Mouse (Mus musculus): ENCODE results near the gene Nop2. TPM values are rescaled to one million over a fixed set of nuclear protein-coding genes. Genes with fewer than 3 reads are reported as not detected.

Gene Nop2
- polyA plus RNA-seq, 1 experiment from 2014 or later = 69.8 TPM

- H3K9me3 ChIP-seq (replicated peaks; ENCODE audit: control insufficient read depth, low read length) = no peaks in the 10 kb centered on the region
- H3K9ac ChIP-seq (replicated peaks; ENCODE audit: low read length) = no peak overlapping the region
- ATAC-seq (replicated peaks; ENCODE audit: insufficient number of reproducible peaks, low FRiP score, low TSS enrichment, low read depth) (no peak), DNase-seq (ENCODE audit: low spot score) (no peak)
- no peak overlapping the region for H3K4me2 ChIP-seq (ENCODE audit: low read depth, low read length)
- no peaks in the 10 kb centered on the region for H3K36me3 ChIP-seq (replicated peaks; ENCODE audit: control insufficient read depth, insufficient read depth, low read depth, low read length)
- WGBS = 80% methylated on average over 5 of the region's 5 CpGs
- no peak overlapping the region for H3K4me3 ChIP-seq (ENCODE audit: low read depth, low read length)
- no peaks in the 10 kb centered on the region for H3K27me3 ChIP-seq (ENCODE audit: control insufficient read depth, insufficient read depth, low read length)
- no peak overlapping the region for H3K27ac ChIP-seq (replicated peaks; ENCODE audit: low read depth, low read length)
- peaks cover 3% of the 10 kb centered on the region for H3K4me1 ChIP-seq (ENCODE audit: control insufficient read depth, insufficient read depth, low read length)
Measured at GRCm38 (mm10) chr6:125092372-125092771, 39.3 kb upstream of the Nop2 start.

GRCm38 (mm10) chr6:125094843-125095242 is 36.9 kb upstream of the Nop2 start:
- H3K27ac ChIP-seq (replicated peaks; ENCODE audit: low read depth, low read length) = no peak overlapping the region; the same call in 1 of the 2 replicates
- peaks cover 16% of the 10 kb centered on the region for H3K4me1 ChIP-seq (ENCODE audit: control insufficient read depth, insufficient read depth, low read length)
- H3K4me3 ChIP-seq (ENCODE audit: low read depth, low read length) = no peak overlapping the region
- no peak for DNase-seq (ENCODE audit: low spot score)
- H3K9me3 ChIP-seq (replicated peaks; ENCODE audit: control insufficient read depth, low read length) = no peaks in the 10 kb centered on the region
- peaks cover 2% of the 10 kb centered on the region for H3K36me3 ChIP-seq (replicated peaks; ENCODE audit: control insufficient read depth, insufficient read depth, low read depth, low read length)
- ATAC-seq (replicated peaks; ENCODE audit: insufficient number of reproducible peaks, low FRiP score, low TSS enrichment, low read depth) = no peak
- 75% methylated on average over 3 of the region's 3 CpGs for WGBS
- no peaks in the 10 kb centered on the region for H3K27me3 ChIP-seq (ENCODE audit: control insufficient read depth, insufficient read depth, low read length)
- H3K9ac ChIP-seq (replicated peaks; ENCODE audit: low read length) = no peak overlapping the region
- H3K4me2 ChIP-seq (ENCODE audit: low read depth, low read length) = no peak overlapping the region

DNA sequence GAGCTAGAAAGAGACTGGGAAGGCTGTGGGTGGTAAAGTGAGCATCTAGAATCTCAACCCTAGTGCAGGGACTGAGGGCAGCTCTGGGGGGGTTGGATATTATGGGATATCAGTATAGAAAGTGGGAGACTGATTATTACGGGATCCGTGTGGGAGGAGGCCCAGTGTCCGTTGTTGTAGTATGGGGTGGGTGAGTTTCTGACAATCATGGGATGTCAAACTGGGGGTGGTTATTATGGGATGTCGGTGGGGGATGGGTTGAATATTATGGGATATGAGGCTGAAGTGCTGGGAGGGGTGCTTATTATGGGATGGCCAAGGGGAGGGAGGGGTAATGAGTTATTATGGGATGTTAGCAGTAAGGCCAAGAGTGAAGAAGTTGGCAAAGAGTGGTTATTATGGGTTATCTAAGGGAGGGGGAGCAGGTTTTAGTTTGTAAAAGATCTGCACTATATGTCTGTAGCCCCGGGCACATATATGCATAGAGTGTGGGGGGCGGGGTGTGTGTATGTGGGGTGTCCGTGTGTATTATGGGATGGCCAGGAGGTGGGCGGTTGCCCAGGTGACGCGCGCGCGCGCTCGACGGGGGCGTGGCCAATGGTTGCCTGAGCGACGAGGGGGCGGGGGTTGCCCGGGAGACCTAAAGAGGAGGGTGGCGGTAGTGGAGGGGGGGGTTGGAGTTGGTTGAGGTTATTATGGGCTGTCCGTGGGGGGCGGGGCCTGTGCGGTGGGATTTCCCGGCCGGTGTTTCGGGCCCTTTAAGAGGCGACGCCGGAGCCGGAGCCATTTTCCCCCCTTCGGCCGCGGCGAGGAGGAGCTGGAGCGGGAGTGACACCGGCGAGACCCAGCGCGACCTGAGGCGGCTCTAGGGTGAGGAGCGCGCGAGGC is 36.1 kb upstream of the Nop2 start, which contains the start of gene Chd4:
Gene Chd4, plus strand, starts transcription at position 591 of the 888 bp plus-strand sequence.
- Histone ChIP-seq H3K36me3 (replicated peaks; ENCODE audit: control insufficient read depth, insufficient read depth, low read depth, low read length) (peaks cover 6% of the 10 kb centered on the region), H3K9ac (replicated peaks; ENCODE audit: low read length) (peak within 1 kb of the TSS; percentile 88), H3K4me2 (ENCODE audit: low read depth, low read length) (peak within 1 kb of the TSS; percentile 89), H3K9me3 (replicated peaks; ENCODE audit: control insufficient read depth, low read length) (no peaks in the 10 kb centered on the region), H3K4me3 (ENCODE audit: low read depth, low read length) (peak within 1 kb of the TSS; percentile 95), H3K27me3 (ENCODE audit: control insufficient read depth, insufficient read depth, low read length) (no peaks in the 10 kb centered on the region), H3K4me1 (ENCODE audit: control insufficient read depth, insufficient read depth, low read length) (peaks cover 16% of the 10 kb centered on the region), H3K27ac (replicated peaks; ENCODE audit: low read depth, low read length) (peak within 1 kb of the TSS; percentile 95)
- DNase-seq (ENCODE audit: low spot score) = peak; percentile 93
- peak; percentile 65 for ATAC-seq (replicated peaks; ENCODE audit: insufficient number of reproducible peaks, low FRiP score, low TSS enrichment, low read depth)
- 2% methylated on average over 42 of the region's 45 CpGs for WGBS

DNA sequence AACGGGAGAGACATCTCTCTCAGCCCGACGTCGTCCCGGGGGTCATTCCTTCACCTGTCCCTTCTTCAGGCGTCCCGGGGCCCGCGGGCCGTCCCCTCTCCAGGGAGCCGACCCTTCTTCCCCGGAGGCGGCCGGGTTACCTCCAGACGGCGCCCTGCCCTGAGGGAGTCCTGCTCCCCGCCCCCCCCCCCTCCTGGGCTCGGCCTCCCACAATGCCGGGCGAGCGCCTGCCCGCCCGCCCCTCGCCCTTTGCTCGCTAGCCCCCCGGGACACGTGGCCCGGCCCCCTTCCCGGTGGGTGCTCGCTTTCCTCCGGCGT is 35.5 kb upstream of the Nop2 start:
- no peak for DNase-seq (ENCODE audit: low spot score)
- Histone ChIP-seq H3K9ac (replicated peaks; ENCODE audit: low read length) (peak overlapping the region; percentile 88), H3K4me2 (ENCODE audit: low read depth, low read length) (peak overlapping the region; percentile 89), H3K9me3 (replicated peaks; ENCODE audit: control insufficient read depth, low read length) (no peaks in the 10 kb centered on the region), H3K36me3 (replicated peaks; ENCODE audit: control insufficient read depth, insufficient read depth, low read depth, low read length) (peaks cover 9% of the 10 kb centered on the region), H3K4me1 (ENCODE audit: control insufficient read depth, insufficient read depth, low read length) (peaks cover 16% of the 10 kb centered on the region), H3K4me3 (ENCODE audit: low read depth, low read length) (peak overlapping the region; percentile 95), H3K27ac (replicated peaks; ENCODE audit: low read depth, low read length) (peak overlapping the region; percentile 95), H3K27me3 (ENCODE audit: control insufficient read depth, insufficient read depth, low read length) (no peaks in the 10 kb centered on the region)
- ATAC-seq (replicated peaks; ENCODE audit: insufficient number of reproducible peaks, low FRiP score, low TSS enrichment, low read depth) = no peak; the same call in 1 of the 2 replicates
- WGBS = 0% methylated on average over 24 of the region's 32 CpGs

GRCm38 (mm10) chr6:125096597-125097345 is 34.9 kb upstream of the Nop2 start:
- H3K4me1 ChIP-seq (ENCODE audit: control insufficient read depth, insufficient read depth, low read length) = peaks cover 16% of the 10 kb centered on the region
- H3K27ac ChIP-seq (replicated peaks; ENCODE audit: low read depth, low read length) = peak overlapping the region; percentile 95
- H3K4me3 ChIP-seq (ENCODE audit: low read depth, low read length) = peak overlapping the region; percentile 95
- peaks cover 13% of the 10 kb centered on the region for H3K36me3 ChIP-seq (replicated peaks; ENCODE audit: control insufficient read depth, insufficient read depth, low read depth, low read length)
- peak overlapping the region; percentile 89 for H3K4me2 ChIP-seq (ENCODE audit: low read depth, low read length)
- no peaks in the 10 kb centered on the region for H3K9me3 ChIP-seq (replicated peaks; ENCODE audit: control insufficient read depth, low read length)
- ATAC-seq (replicated peaks; ENCODE audit: insufficient number of reproducible peaks, low FRiP score, low TSS enrichment, low read depth) (peak; percentile 53), DNase-seq (ENCODE audit: low spot score) (peak; percentile 70)
- no peaks in the 10 kb centered on the region for H3K27me3 ChIP-seq (ENCODE audit: control insufficient read depth, insufficient read depth, low read length)
- H3K9ac ChIP-seq (replicated peaks; ENCODE audit: low read length) = peak overlapping the region; percentile 88
- 0% methylated on average over 31 of the region's 44 CpGs for WGBS

GRCm38 (mm10) chr6:125097346-125097689 is 34.4 kb upstream of the Nop2 start:
- Histone ChIP-seq H3K27me3 (ENCODE audit: control insufficient read depth, insufficient read depth, low read length) (no peaks in the 10 kb centered on the region), H3K4me3 (ENCODE audit: low read depth, low read length) (peak overlapping the region; percentile 95), H3K27ac (replicated peaks; ENCODE audit: low read depth, low read length) (peak overlapping the region; percentile 95; the same call in 1 of the 2 replicates), H3K4me2 (ENCODE audit: low read depth, low read length) (peak overlapping the region; percentile 89), H3K9me3 (replicated peaks; ENCODE audit: control insufficient read depth, low read length) (no peaks in the 10 kb centered on the region), H3K9ac (replicated peaks; ENCODE audit: low read length) (peak overlapping the region; percentile 88), H3K36me3 (replicated peaks; ENCODE audit: control insufficient read depth, insufficient read depth, low read depth, low read length) (peaks cover 18% of the 10 kb centered on the region), H3K4me1 (ENCODE audit: control insufficient read depth, insufficient read depth, low read length) (peaks cover 16% of the 10 kb centered on the region)
- DNase-seq (ENCODE audit: low spot score) (no peak), ATAC-seq (replicated peaks; ENCODE audit: insufficient number of reproducible peaks, low FRiP score, low TSS enrichment, low read depth) (peak; percentile 2; the same call in 1 of the 2 replicates)
- WGBS = under 1% methylated on average over 12 of the region's 12 CpGs

- H3K9me3 ChIP-seq (replicated peaks; ENCODE audit: control insufficient read depth, low read length) = no peaks in the 10 kb centered on the region
- H3K4me3 ChIP-seq (ENCODE audit: low read depth, low read length) = peak overlapping the region; percentile 95
- ATAC-seq (replicated peaks; ENCODE audit: insufficient number of reproducible peaks, low FRiP score, low TSS enrichment, low read depth) (no peak), DNase-seq (ENCODE audit: low spot score) (no peak)
- H3K9ac ChIP-seq (replicated peaks; ENCODE audit: low read length) = peak overlapping the region; percentile 88
- peaks cover 22% of the 10 kb centered on the region for H3K36me3 ChIP-seq (replicated peaks; ENCODE audit: control insufficient read depth, insufficient read depth, low read depth, low read length)
- no peaks in the 10 kb centered on the region for H3K27me3 ChIP-seq (ENCODE audit: control insufficient read depth, insufficient read depth, low read length)
- H3K4me1 ChIP-seq (ENCODE audit: control insufficient read depth, insufficient read depth, low read length) = peaks cover 16% of the 10 kb centered on the region
- 65% methylated on average over 8 of the region's 8 CpGs for WGBS
- H3K4me2 ChIP-seq (ENCODE audit: low read depth, low read length) = peak overlapping the region; percentile 89
- H3K27ac ChIP-seq (replicated peaks; ENCODE audit: low read depth, low read length) = no peak overlapping the region
Measured at GRCm38 (mm10) chr6:125097951-125098350, 33.8 kb upstream of the Nop2 start.

DNA sequence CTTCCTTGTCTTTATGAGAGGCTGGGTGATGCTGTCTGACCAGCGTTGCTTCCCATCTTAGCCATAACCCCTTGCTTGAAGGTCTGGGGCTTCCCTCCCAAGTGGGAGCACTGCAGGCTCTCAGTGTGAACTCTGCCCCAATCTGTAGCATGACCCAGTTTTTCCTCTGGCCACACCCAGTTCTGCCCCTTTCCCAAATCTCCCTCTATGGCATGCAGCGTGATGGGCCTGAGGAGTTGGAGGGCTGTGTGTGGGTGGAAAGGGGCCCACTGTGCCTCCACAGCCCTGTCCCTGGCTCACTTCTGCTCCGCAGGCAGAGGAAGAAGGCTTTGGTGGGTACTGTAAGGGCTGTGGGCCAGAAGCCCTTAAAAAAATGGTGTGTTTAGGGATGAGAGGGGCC is 33.2 kb upstream of the Nop2 start:
- H3K9ac ChIP-seq (replicated peaks; ENCODE audit: low read length) = peak overlapping the region; percentile 88
- ATAC-seq (replicated peaks; ENCODE audit: insufficient number of reproducible peaks, low FRiP score, low TSS enrichment, low read depth) (no peak), DNase-seq (ENCODE audit: low spot score) (no peak)
- peak overlapping the region; percentile 95 for H3K4me3 ChIP-seq (ENCODE audit: low read depth, low read length)
- no peaks in the 10 kb centered on the region for H3K9me3 ChIP-seq (replicated peaks; ENCODE audit: control insufficient read depth, low read length)
- H3K27ac ChIP-seq (replicated peaks; ENCODE audit: low read depth, low read length) = no peak overlapping the region
- H3K27me3 ChIP-seq (ENCODE audit: control insufficient read depth, insufficient read depth, low read length) = no peaks in the 10 kb centered on the region
- H3K4me1 ChIP-seq (ENCODE audit: control insufficient read depth, insufficient read depth, low read length) = peaks cover 16% of the 10 kb centered on the region
- 65% methylated on average over 3 of the region's 3 CpGs for WGBS
- peaks cover 25% of the 10 kb centered on the region for H3K36me3 ChIP-seq (replicated peaks; ENCODE audit: control insufficient read depth, insufficient read depth, low read depth, low read length)
- peak overlapping the region; percentile 89 for H3K4me2 ChIP-seq (ENCODE audit: low read depth, low read length)

Data from embryonic facial prominence, embryonic 11.5 days (tissue).